Comparison of ENCODE assay signal across 12 mouse cellular contexts in genomic region chr17:56466747-56467146, GRCm38 (mm10). TPM values are rescaled to one million over a fixed set of nuclear protein-coding genes. Genes with fewer than 3 reads are reported as not detected.
A peak's percentile ranks its signal among the peaks of the same experiment; 100 is the strongest.
DNase-seq lines count a peak whose midpoint lies in the region; ATAC-seq lines count a peak whose summit lies in the region.
"Had no signal": no experiment of that assay in that cellular context is flagged by ENCODE, and none has a peak within 500 bp of the region (broad histone marks: within the 10 kb centered on the region; RNA-seq: fewer than 3 reads in every experiment).

No protein-coding gene starts in this region.

- ATAC-seq in limb, embryonic 12.5 days (ENCODE audit: insufficient number of reproducible peaks, insufficient read depth, low FRiP score, low TSS enrichment, low read depth), result no peak
- no peak for ATAC-seq in embryonic facial prominence, embryonic 14.5 days (ENCODE audit: low read depth)
- no peak for ATAC-seq in hindbrain, embryonic 11.5 days (ENCODE audit: low FRiP score)
- no peak for ATAC-seq in midbrain, embryonic 16.5 days

- H3K27me3 ChIP-seq in limb, embryonic 12.5 days, result peaks cover 15% of the 10 kb centered on the region
- H3K27me3 ChIP-seq in limb, embryonic 10.5 days (ENCODE audit: low read depth, poor library complexity, severe bottlenecking), result peaks cover 15% of the 10 kb centered on the region
- no peaks in the 10 kb centered on the region for H3K27me3 ChIP-seq in embryonic facial prominence, embryonic 14.5 days (replicated peaks; ENCODE audit: control insufficient read depth, insufficient read depth, low read length)
- H3K27me3 ChIP-seq in hindbrain, embryonic 11.5 days (ENCODE audit: control insufficient read depth, insufficient read depth, low read length), result no peaks in the 10 kb centered on the region
- H3K27me3 ChIP-seq in midbrain, embryonic 16.5 days (ENCODE audit: control insufficient read depth, insufficient read depth, low read depth, low read length), result no peaks in the 10 kb centered on the region

- no peak overlapping the region for H3K4me2 ChIP-seq in limb, embryonic 12.5 days
- peak overlapping the region; percentile 32; the same call in 1 of the 2 replicates for H3K4me2 ChIP-seq in embryonic facial prominence, embryonic 14.5 days (ENCODE audit: low read depth, low read length)
- H3K4me2 ChIP-seq in hindbrain, embryonic 11.5 days (replicated peaks; ENCODE audit: low read depth, low read length), result no peak overlapping the region
- peak overlapping the region; percentile 47 for H3K4me2 ChIP-seq in midbrain, embryonic 16.5 days (ENCODE audit: low read length)

- WGBS in limb, embryonic 12.5 days, result 83% methylated on average over 6 of the region's 6 CpGs
- 78% methylated on average over 6 of the region's 6 CpGs for WGBS in limb, embryonic 10.5 days
- WGBS in embryonic facial prominence, embryonic 14.5 days, result 70% methylated on average over 6 of the region's 6 CpGs
- WGBS in hindbrain, embryonic 11.5 days, result 66% methylated on average over 6 of the region's 6 CpGs
- 55% methylated on average over 6 of the region's 6 CpGs for WGBS in midbrain, embryonic 16.5 days

- H3K9me3 ChIP-seq in limb, embryonic 12.5 days, result no peaks in the 10 kb centered on the region
- no peaks in the 10 kb centered on the region for H3K9me3 ChIP-seq in limb, embryonic 10.5 days (replicated peaks)
- no peaks in the 10 kb centered on the region for H3K9me3 ChIP-seq in embryonic facial prominence, embryonic 14.5 days (ENCODE audit: control insufficient read depth, low read length)
- H3K9me3 ChIP-seq in hindbrain, embryonic 11.5 days (ENCODE audit: control insufficient read depth, low read length), result no peaks in the 10 kb centered on the region
- H3K9me3 ChIP-seq in midbrain, embryonic 16.5 days (replicated peaks; ENCODE audit: control insufficient read depth, low read length, poor library complexity, severe bottlenecking), result no peaks in the 10 kb centered on the region

- intact Hi-C loops in left cerebral cortex, postnatal 36 days (cut with DNase I), result no loop called here

- 0 out of 2 replicates have a peak overlapping the region, but pooled peaks have one; percentile 4 for H3K27ac ChIP-seq in limb, embryonic 12.5 days
- H3K27ac ChIP-seq in limb, embryonic 10.5 days, result no peak overlapping the region
- peak overlapping the region; percentile 19; the same call in 1 of the 2 replicates for H3K27ac ChIP-seq in embryonic facial prominence, embryonic 14.5 days (replicated peaks; ENCODE audit: low read depth, low read length)
- peak overlapping the region; percentile 84 for H3K27ac ChIP-seq in hindbrain, embryonic 11.5 days (ENCODE audit: low read depth, low read length)
- H3K27ac ChIP-seq in midbrain, embryonic 16.5 days (ENCODE audit: low read length), result peak overlapping the region; percentile 88

- no peak overlapping the region for H3K9ac ChIP-seq in limb, embryonic 12.5 days (replicated peaks)
- H3K9ac ChIP-seq in embryonic facial prominence, embryonic 14.5 days (ENCODE audit: low read depth, low read length), result no peak overlapping the region
- H3K9ac ChIP-seq in hindbrain, embryonic 11.5 days (ENCODE audit: low read depth, low read length), result peak overlapping the region; percentile 2; the same call in 1 of the 2 replicates
- H3K9ac ChIP-seq in midbrain, embryonic 16.5 days (ENCODE audit: low read depth, low read length), result peak overlapping the region; percentile 55; the same call in 1 of the 2 replicates

- peaks cover 61% of the 10 kb centered on the region for H3K4me1 ChIP-seq in limb, embryonic 12.5 days (replicated peaks)
- H3K4me1 ChIP-seq in limb, embryonic 10.5 days, result peaks cover 72% of the 10 kb centered on the region
- peaks cover 52% of the 10 kb centered on the region for H3K4me1 ChIP-seq in embryonic facial prominence, embryonic 14.5 days (ENCODE audit: control insufficient read depth, insufficient read depth, low read length)
- peaks cover 35% of the 10 kb centered on the region for H3K4me1 ChIP-seq in hindbrain, embryonic 11.5 days (replicated peaks; ENCODE audit: control insufficient read depth, insufficient read depth, low read length)
- H3K4me1 ChIP-seq in midbrain, embryonic 16.5 days (ENCODE audit: control insufficient read depth, insufficient read depth, low read length), result peaks cover 81% of the 10 kb centered on the region

- no peak overlapping the region for H3K4me3 ChIP-seq in limb, embryonic 12.5 days (replicated peaks)
- no peak overlapping the region for H3K4me3 ChIP-seq in limb, embryonic 10.5 days
- H3K4me3 ChIP-seq in embryonic facial prominence, embryonic 14.5 days (ENCODE audit: low read depth, low read length), result no peak overlapping the region
- H3K4me3 ChIP-seq in hindbrain, embryonic 11.5 days (ENCODE audit: low read depth, low read length), result no peak overlapping the region
- peak overlapping the region; percentile 15; the same call in 1 of the 2 replicates for H3K4me3 ChIP-seq in midbrain, embryonic 16.5 days (ENCODE audit: low read depth, low read length)
- H3K4me3 ChIP-seq: myocyte had no signal

- peaks cover 10% of the 10 kb centered on the region; the same call in 1 of the 2 replicates for H3K36me3 ChIP-seq in limb, embryonic 12.5 days
- H3K36me3 ChIP-seq in limb, embryonic 10.5 days, result peaks cover 19% of the 10 kb centered on the region
- no peaks in the 10 kb centered on the region for H3K36me3 ChIP-seq in embryonic facial prominence, embryonic 14.5 days (ENCODE audit: control insufficient read depth, insufficient read depth, low read length)
- no peaks in the 10 kb centered on the region for H3K36me3 ChIP-seq in hindbrain, embryonic 11.5 days (ENCODE audit: control insufficient read depth, insufficient read depth, low read length)
- no peaks in the 10 kb centered on the region; the same call in 1 of the 2 replicates for H3K36me3 ChIP-seq in midbrain, embryonic 16.5 days (ENCODE audit: control insufficient read depth, insufficient read depth, low read length)

- DNase-seq in limb, embryonic 10.5 days (ENCODE audit: low spot score), result no peak
- DNase-seq in embryonic facial prominence, embryonic 14.5 days (ENCODE audit: low spot score), result no peak
- no peak for DNase-seq in hindbrain, embryonic 11.5 days (ENCODE audit: low spot score)
- DNase-seq in left cerebral cortex, postnatal 36 days (ENCODE audit: low spot score in 2 of 2), result no peak
- no peak for DNase-seq in ovary, postnatal 36 days (ENCODE audit: low spot score)
- no peak for DNase-seq in gastrocnemius, postnatal 10 days
- DNase-seq: gastrocnemius, postnatal 36 days had no signal

RNA-seq across cellular contexts. Expression of gene Ptprs, which starts 9.5 kb away (rescaled TPM):
- polyA plus RNA-seq in limb, embryonic 12.5 days (2016; fragmentation: Nextera tagmentation; extraction: Ambion mirVana), result 113 and 126 TPM in 2 replicates
- polyA plus RNA-seq in limb, embryonic 10.5 days (2016; fragmentation: Nextera tagmentation; extraction: Ambion mirVana), result 69.5 and 83.2 TPM in 2 replicates
- 104 and 116 TPM in 2 replicates for polyA plus RNA-seq in embryonic facial prominence, embryonic 14.5 days (2014; fragmentation: Nextera tagmentation; extraction: Ambion mirVana)
- 142 and 156 TPM in 2 replicates for polyA plus RNA-seq in hindbrain, embryonic 11.5 days (2014; fragmentation: Nextera tagmentation; extraction: Ambion mirVana)
- 293 and 299 TPM in 2 replicates for polyA plus RNA-seq in midbrain, embryonic 16.5 days (2015; fragmentation: Nextera tagmentation; extraction: Ambion mirVana)
- 100 to 1,000 TPM; 576 to 675 TPM for total RNA-seq in left cerebral cortex, postnatal 36 days (2021)
- total RNA-seq in gastrocnemius, postnatal 10 days (2021), result 10 to 100 TPM; 64.1 to 94.7 TPM

RNA-seq across cellular contexts. Expression of gene Znrf4, which starts 45.5 kb away (rescaled TPM):
- polyA plus RNA-seq in limb, embryonic 12.5 days (2016; fragmentation: Nextera tagmentation; extraction: Ambion mirVana), result not detected in 2 replicates
- polyA plus RNA-seq in limb, embryonic 10.5 days (2016; fragmentation: Nextera tagmentation; extraction: Ambion mirVana), result not detected in 2 replicates
- polyA plus RNA-seq in embryonic facial prominence, embryonic 14.5 days (2014; fragmentation: Nextera tagmentation; extraction: Ambion mirVana), result not detected in 2 replicates
- polyA plus RNA-seq in hindbrain, embryonic 11.5 days (2014; fragmentation: Nextera tagmentation; extraction: Ambion mirVana), result not detected in 2 replicates
- polyA plus RNA-seq in midbrain, embryonic 16.5 days (2015; fragmentation: Nextera tagmentation; extraction: Ambion mirVana), result not detected in 2 replicates
- not detected for total RNA-seq in left cerebral cortex, postnatal 36 days (2021)
- not detected for total RNA-seq in gastrocnemius, postnatal 10 days (2021)
- total RNA-seq: gastrocnemius, postnatal 36 days; heart, postnatal 25 days had no signal
- polyA plus RNA-seq: kidney, embryonic 14.5 days; myocyte had no signal

Comparison
In these comparisons a context has a peak if more than half of its experiments do, and no peak if none do; other contexts are left out.
1. H3K4me2 ChIP-seq: peak in embryonic facial prominence, embryonic 14.5 days (single experiment) and midbrain, embryonic 16.5 days (single experiment); none in limb, embryonic 12.5 days (single experiment) and hindbrain, embryonic 11.5 days (single experiment).
2. H3K9ac ChIP-seq: peak in hindbrain, embryonic 11.5 days (single experiment) and midbrain, embryonic 16.5 days (single experiment); none in limb, embryonic 12.5 days (single experiment) and embryonic facial prominence, embryonic 14.5 days (single experiment).